Mouse (Mus musculus): Measurements from ENCODE around the gene Cux2. TPM values are rescaled to one million over a fixed set of nuclear protein-coding genes. Genes with fewer than 3 reads are reported as not detected.
A peak's percentile ranks its signal among the peaks of the same experiment; 100 is the strongest.

Gene Cux2
- polyA plus RNA-seq, 1 experiment from 2014 or later = 6.4 TPM

DNA sequence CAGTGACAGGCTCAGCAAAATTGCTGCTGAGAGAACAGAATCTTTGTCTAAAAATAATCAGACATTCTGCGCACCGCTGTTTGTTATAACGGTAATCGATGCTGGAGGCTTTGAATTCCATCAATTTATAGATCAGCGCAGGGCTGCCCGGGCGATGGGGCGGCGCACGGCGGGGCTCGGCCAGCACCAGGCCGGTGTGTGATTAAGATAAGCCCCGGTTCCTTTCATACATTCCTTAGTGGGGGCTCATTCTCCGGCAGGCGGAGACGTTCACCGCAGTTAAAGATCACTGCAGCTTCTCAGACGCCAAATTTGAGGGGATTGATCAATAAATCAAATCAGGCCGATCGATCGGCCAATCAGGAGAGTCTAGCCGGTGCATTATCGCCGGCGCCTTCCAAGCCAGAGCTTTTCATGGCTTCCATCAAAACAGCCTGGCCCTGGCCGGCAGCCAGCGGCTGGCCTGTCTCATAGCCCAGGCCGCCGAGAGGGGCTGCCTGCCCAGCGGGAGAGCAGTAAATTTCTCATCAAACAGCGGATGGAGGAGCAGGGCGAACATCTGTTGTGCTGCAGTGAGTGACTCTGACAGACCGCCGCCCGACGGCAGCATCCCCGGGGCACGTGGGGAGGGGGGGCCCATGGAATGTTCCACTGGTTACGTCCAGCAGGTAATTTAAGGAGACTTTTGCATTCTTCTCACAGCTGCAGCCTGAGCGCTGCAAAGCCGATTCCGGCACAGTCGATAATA lies 101.4 kb downstream of the Cux2 start:
- Histone ChIP-seq H3K27me3 (ENCODE audit: low read depth, poor library complexity, severe bottlenecking) (peaks cover 25% of the 10 kb centered on the region), H3K36me3 (no peaks in the 10 kb centered on the region), H3K4me3 (peak overlapping the region; percentile 48), H3K4me1 (peaks cover 37% of the 10 kb centered on the region), H3K27ac (replicated peaks) (peak overlapping the region; percentile 76), H3K9me3 (replicated peaks) (no peaks in the 10 kb centered on the region)
- 9% methylated on average over 44 of the region's 44 CpGs for WGBS
- DNase-seq (ENCODE audit: low spot score) = peak; percentile 70

DNA sequence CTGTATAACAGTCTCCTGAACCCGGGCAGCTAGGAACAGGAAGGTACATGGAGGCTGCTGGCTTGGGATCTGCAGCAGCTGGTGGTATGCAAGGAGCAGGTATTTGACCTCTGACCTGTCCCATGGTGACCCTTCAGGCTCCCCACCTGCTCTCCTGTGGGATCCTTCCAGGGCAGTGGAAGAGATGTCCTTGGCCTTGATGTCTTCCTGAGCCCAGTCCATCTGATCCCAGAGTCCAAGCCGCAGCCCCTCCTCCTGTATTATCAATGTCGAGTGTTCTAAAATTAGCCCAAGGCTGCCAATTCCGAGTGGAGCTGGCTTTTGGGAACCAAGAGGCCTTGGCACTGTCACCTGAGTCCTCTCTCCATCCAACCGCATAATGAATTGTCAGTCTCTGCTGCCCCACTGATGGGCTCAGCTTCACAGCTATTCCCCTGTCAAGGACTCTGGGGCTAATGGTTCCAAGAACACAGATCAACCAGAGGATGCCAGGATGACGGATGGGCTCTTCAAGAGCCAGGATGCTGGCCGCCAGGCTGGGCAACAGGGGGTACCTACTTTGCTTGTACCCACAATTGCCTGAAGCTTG lies 103.2 kb downstream of the Cux2 start:
- peaks cover 25% of the 10 kb centered on the region for H3K27me3 ChIP-seq (ENCODE audit: low read depth, poor library complexity, severe bottlenecking)
- H3K9me3 ChIP-seq (replicated peaks) = no peaks in the 10 kb centered on the region
- H3K27ac ChIP-seq (replicated peaks) = no peak overlapping the region
- no peak overlapping the region for H3K4me3 ChIP-seq
- H3K4me1 ChIP-seq = peaks cover 37% of the 10 kb centered on the region
- no peak for DNase-seq (ENCODE audit: low spot score)
- no peaks in the 10 kb centered on the region for H3K36me3 ChIP-seq
- 90% methylated on average over 7 of the region's 7 CpGs for WGBS

DNA sequence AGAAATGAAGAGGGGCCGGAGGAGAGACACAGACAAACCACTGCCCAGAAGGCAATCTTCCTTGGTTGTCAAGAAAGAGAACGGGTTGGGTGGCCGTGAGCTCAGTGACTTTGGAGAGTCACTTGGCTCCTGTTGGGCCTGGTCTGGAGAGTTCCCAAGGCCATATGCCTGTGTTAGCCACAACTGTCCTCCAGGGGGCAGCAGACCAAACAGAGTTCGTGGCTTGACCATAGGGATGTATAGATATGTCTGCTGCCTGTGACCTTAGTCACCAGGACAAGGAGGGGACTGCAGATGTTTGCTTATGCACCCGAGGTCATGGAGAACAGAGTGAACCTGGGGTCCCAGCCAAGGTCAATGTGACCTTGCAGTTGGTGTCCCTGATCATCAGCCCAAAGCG lies 104.1 kb downstream of the Cux2 start:
- peaks cover 25% of the 10 kb centered on the region for H3K27me3 ChIP-seq (ENCODE audit: low read depth, poor library complexity, severe bottlenecking)
- H3K4me3 ChIP-seq = no peak overlapping the region
- H3K36me3 ChIP-seq = no peaks in the 10 kb centered on the region
- H3K27ac ChIP-seq (replicated peaks) = 0 out of 2 replicates have a peak overlapping the region, but pooled peaks have one; percentile 17
- WGBS = 55% methylated on average over 6 of the region's 6 CpGs
- H3K4me1 ChIP-seq = peaks cover 37% of the 10 kb centered on the region
- no peaks in the 10 kb centered on the region for H3K9me3 ChIP-seq (replicated peaks)
- DNase-seq (ENCODE audit: low spot score) = peak; percentile 75

DNA sequence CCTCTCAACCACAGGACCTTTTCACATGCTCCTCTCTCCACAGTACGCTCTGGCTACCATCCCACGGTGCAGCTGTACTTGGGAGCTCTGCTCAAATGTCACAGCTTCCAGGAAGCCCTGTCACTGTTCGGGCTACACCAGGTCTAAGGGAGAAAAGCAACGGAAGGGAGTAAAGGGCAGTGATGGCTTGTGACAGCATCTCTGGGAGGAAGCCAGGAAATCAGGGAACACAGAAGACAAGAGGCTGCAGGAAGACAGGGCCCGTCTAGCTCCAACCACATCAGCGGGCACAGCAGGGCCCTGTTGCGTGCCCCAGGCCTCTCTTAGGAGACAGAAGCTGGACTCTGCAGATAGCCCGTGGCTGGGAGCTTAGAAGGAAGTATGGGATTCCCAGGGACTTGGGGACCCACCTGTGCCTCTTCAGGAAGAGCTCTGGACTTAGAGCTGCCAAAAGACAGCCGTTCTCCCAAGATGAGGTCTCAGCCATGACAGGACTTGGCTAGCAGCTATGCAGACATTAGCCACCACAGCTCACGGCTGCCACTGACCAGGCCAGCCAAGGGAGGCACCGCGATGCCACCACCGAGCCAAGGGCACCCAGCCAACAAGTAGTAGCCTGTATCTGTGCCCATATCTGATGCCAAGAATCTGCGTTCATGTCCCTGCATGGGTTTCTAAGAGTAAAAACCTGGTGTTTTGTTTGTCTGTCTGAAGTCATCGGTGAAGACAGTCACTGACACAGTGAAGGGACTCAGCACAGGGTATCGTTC lies 105.7 kb downstream of the Cux2 start:
- 94% methylated on average over 16 of the region's 16 CpGs for WGBS
- Histone ChIP-seq H3K4me1 (peaks cover 26% of the 10 kb centered on the region), H3K36me3 (no peaks in the 10 kb centered on the region), H3K27ac (replicated peaks) (no peak overlapping the region), H3K27me3 (ENCODE audit: low read depth, poor library complexity, severe bottlenecking) (peaks cover 15% of the 10 kb centered on the region), H3K4me3 (no peak overlapping the region), H3K9me3 (replicated peaks) (no peaks in the 10 kb centered on the region)
- no peak for DNase-seq (ENCODE audit: low spot score)

DNA sequence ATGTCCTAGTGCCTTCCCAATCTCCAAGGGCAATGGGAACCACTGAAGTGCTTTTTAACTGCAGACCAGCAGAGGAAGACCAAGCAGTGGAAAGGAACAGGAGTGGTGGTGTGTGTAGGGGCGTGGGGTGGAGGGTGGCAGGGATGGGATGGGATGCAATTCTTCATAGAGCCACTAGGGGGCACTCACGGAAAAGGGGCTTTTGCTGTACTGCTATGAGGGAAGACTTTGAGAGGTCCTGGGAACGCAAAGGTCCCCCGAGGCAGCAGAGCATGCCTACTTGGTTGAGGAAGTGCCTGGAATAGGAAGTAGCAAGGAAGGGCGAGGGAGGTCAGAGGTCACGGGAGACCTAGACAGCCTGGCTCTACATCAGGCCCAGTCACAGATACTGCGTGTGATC lies 106.4 kb downstream of the Cux2 start:
- DNase-seq (ENCODE audit: low spot score) = peak; percentile 27
- Histone ChIP-seq H3K4me3 (no peak overlapping the region), H3K36me3 (no peaks in the 10 kb centered on the region), H3K27me3 (ENCODE audit: low read depth, poor library complexity, severe bottlenecking) (peaks cover 12% of the 10 kb centered on the region), H3K9me3 (replicated peaks) (no peaks in the 10 kb centered on the region), H3K4me1 (peaks cover 26% of the 10 kb centered on the region), H3K27ac (replicated peaks) (no peak overlapping the region)
- 62% methylated on average over 7 of the region's 7 CpGs for WGBS

DNA sequence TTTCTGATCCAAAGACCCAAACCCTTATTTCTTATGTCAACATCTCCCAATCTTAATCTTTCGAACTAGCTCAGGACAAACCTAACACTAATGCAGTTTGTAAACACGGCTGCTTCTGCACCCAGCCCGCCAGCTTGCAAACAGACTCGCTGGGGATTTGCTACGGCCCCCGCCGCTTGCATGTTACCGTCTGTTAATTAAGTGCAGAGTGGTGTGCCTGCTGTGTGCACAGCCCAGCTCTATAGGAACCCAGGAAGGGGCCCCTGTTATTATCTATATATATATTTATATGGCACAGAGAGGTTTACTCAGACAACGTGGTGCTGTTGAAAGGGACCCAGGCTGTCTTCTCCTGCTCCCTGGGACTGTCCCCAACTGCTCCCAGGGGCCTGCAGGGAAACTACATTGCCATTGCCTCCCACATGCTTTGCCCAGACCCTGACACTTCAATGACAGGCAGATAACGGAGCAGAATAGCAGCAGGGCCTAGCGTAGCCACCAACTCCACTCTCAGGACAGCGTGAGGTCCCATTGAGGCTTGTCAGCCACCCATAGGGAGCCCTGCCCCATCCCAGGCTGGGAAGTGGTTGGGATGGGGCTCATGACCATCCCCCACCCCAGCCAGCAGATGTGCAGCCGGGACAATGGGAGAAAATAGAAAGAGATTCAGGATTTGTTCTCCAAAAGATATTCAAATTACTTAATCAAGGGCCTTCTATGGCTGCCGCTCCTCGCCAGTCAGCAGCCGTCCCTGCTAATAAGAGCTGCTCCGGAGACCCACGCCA lies 111.6 kb downstream of the Cux2 start:
- no peak for DNase-seq (ENCODE audit: low spot score)
- H3K4me1 ChIP-seq = peaks cover 49% of the 10 kb centered on the region
- peak overlapping the region; percentile 81 for H3K27ac ChIP-seq (replicated peaks)
- H3K9me3 ChIP-seq (replicated peaks) = no peaks in the 10 kb centered on the region
- 0 out of 2 replicates have a peak, but pooled peaks cover 13% of the 10 kb centered on the region for H3K27me3 ChIP-seq (ENCODE audit: low read depth, poor library complexity, severe bottlenecking)
- 30% methylated on average over 18 of the region's 18 CpGs for WGBS
- H3K36me3 ChIP-seq = no peaks in the 10 kb centered on the region
- H3K4me3 ChIP-seq = peak overlapping the region; percentile 22; the same call in 1 of the 2 replicates

DNA sequence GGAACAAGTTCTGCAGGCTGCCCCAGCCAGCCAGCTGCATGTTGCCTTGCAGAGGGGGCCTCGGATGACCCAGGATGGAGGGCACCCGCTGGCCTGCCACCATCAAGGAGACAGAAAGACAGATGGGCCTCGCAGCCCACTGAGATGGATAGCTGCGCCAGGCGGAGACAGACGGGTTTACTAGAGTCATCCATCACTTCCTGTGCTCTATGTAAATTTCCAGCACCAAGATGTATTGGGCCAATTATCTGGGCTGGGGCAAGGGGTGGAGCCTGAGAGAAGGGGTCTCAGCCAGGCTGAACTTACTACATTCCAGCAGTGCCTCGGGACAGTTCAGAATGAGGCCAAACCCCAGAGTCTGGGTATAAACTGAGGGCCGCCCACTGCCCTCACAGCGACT lies 119.6 kb downstream of the Cux2 start:
- peaks cover 25% of the 10 kb centered on the region for H3K27me3 ChIP-seq (ENCODE audit: low read depth, poor library complexity, severe bottlenecking)
- no peaks in the 10 kb centered on the region for H3K9me3 ChIP-seq (replicated peaks)
- H3K4me1 ChIP-seq = peaks cover 53% of the 10 kb centered on the region
- H3K36me3 ChIP-seq = no peaks in the 10 kb centered on the region
- no peak overlapping the region for H3K27ac ChIP-seq (replicated peaks)
- H3K4me3 ChIP-seq = no peak overlapping the region
- DNase-seq (ENCODE audit: low spot score) = no peak
- 78% methylated on average over 9 of the region's 9 CpGs for WGBS

DNA sequence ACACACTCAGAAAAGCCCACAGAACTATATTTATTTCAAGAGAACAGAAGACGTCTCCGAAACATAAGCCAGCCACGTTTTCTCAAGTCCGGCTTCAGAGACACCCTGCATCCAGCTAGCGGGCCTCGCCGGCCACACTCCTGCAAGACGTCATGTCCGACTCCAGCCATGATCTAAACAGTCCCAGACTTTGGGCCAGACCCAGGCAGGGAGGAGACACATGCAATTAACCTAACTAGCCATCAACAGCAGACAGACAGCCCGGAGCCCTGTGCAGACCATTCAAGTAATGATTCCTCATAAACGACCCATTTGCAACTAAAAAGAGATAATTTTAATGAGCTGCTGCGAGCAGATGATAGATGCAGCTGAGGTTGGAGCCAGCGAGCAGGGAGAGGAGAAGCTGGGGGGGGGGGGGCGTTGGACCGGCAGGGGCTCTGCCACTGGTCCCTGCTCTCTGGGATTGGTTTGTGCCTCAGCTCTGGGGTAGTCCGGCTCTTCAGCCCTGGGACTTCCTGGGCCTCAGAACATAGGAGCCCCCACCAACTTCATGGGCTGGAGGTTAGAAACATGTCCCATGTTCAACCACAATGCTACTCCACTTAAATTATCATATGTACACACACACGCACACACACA lies 121.4 kb downstream of the Cux2 start:
- Histone ChIP-seq H3K4me3 (no peak overlapping the region), H3K36me3 (no peaks in the 10 kb centered on the region), H3K9me3 (replicated peaks) (no peaks in the 10 kb centered on the region), H3K27me3 (ENCODE audit: low read depth, poor library complexity, severe bottlenecking) (peaks cover 43% of the 10 kb centered on the region), H3K4me1 (peaks cover 56% of the 10 kb centered on the region), H3K27ac (replicated peaks) (no peak overlapping the region)
- 81% methylated on average over 15 of the region's 17 CpGs for WGBS
- no peak for DNase-seq (ENCODE audit: low spot score)

DNA sequence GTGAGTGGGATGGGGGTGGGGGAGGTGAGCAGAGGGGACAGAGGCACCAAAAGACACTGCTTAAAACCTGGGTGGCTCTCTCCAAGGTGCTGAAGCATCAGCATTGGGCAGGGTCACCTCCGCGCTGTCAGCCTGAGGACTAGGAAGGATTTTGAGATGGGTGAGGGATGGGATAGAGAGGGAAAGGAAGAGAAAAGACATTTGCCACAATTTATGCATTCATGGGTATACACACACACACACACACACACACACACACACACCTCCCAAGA lies 123.4 kb downstream of the Cux2 start:
- H3K4me3 ChIP-seq = no peak overlapping the region
- H3K27me3 ChIP-seq (ENCODE audit: low read depth, poor library complexity, severe bottlenecking) = peaks cover 58% of the 10 kb centered on the region
- no peaks in the 10 kb centered on the region for H3K9me3 ChIP-seq (replicated peaks)
- DNase-seq (ENCODE audit: low spot score) = no peak
- 0% methylated on average over 2 of the region's 2 CpGs for WGBS
- H3K27ac ChIP-seq (replicated peaks) = no peak overlapping the region
- H3K36me3 ChIP-seq = no peaks in the 10 kb centered on the region
- peaks cover 48% of the 10 kb centered on the region for H3K4me1 ChIP-seq

DNA sequence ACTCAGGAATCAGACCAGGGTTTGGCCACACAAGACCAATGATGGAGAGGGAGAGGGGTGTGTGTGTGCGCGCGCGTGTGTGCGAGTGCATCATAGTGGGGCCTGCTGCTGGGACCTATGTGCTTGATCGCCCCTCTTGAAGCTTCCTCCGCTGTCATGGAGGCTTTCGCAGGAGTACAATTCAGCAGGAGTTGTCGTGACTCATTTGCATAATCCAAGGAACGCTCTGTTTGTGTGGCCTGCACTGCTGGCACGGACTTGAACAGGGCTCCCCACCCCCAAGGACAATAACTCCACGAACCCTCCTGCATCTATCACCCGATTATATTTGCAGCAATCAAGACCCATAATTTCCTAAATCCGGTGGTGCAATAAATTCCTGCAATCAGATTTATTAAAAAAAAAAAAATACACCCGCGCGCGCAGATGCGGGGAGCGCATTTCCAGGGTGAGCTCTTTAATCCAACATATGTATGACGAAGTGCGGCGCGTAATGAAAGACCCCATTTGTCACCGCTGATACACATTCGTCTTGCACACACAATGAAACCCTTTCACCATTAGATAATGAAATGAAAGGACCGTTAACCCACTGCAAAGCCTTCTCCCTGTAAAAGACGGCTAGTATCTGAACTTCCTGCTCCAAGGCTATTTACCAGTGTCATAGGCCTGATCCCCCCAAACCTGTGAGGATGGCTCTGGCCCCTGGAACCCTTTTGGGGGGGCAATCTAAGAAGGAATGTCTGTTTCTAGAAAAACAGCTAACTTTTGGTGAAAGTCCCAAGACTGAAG lies 124.0 kb downstream of the Cux2 start:
- Histone ChIP-seq H3K4me1 (peaks cover 48% of the 10 kb centered on the region), H3K4me3 (peak overlapping the region; percentile 45), H3K27ac (replicated peaks) (peak overlapping the region; percentile 57), H3K36me3 (no peaks in the 10 kb centered on the region), H3K27me3 (ENCODE audit: low read depth, poor library complexity, severe bottlenecking) (peaks cover 58% of the 10 kb centered on the region), H3K9me3 (replicated peaks) (no peaks in the 10 kb centered on the region)
- 17% methylated on average over 28 of the region's 28 CpGs for WGBS
- peak; percentile 35 for DNase-seq (ENCODE audit: low spot score)

DNA sequence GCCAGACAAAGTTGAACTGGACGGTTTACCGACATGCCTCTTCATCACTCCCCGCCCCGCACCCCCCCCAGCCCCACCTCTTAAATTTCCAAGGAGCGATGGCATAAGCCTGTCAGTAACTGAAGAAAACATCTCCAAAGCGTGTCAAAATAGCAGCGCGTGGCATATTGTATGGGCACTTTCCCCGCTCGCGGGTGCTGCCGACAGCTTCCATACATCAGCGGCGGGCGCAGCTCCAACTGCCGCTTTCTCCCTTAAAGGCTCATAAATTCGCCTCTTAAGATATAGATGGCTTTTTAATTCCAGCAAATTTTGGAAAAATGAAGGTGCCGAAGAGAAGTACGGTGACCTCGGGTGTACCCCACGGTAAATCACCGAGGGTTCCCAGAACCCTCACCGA lies 124.6 kb downstream of the Cux2 start:
- DNase-seq (ENCODE audit: low spot score) = no peak
- WGBS = 18% methylated on average over 23 of the region's 23 CpGs
- Histone ChIP-seq H3K36me3 (no peaks in the 10 kb centered on the region), H3K4me1 (peaks cover 48% of the 10 kb centered on the region), H3K27me3 (ENCODE audit: low read depth, poor library complexity, severe bottlenecking) (peaks cover 58% of the 10 kb centered on the region), H3K9me3 (replicated peaks) (no peaks in the 10 kb centered on the region), H3K4me3 (peak overlapping the region; percentile 45), H3K27ac (replicated peaks) (peak overlapping the region; percentile 57; the same call in 1 of the 2 replicates)
